Mouse (Mus musculus) testis, postnatal 10 days (tissue): ENCODE measurements at regions not wholly inside any gene's neighbourhood (a gene's known extent, or its start where the extent isn't known, plus 50 kb on each side); places are given as distances from the start of the nearest gene placed in this dataset.

Source experiments
- DNase-seq: peaks from one replicate; pipeline ENCODE4 v3.0.0; 2021; ENCODE audit warnings: low spot score

DNA sequence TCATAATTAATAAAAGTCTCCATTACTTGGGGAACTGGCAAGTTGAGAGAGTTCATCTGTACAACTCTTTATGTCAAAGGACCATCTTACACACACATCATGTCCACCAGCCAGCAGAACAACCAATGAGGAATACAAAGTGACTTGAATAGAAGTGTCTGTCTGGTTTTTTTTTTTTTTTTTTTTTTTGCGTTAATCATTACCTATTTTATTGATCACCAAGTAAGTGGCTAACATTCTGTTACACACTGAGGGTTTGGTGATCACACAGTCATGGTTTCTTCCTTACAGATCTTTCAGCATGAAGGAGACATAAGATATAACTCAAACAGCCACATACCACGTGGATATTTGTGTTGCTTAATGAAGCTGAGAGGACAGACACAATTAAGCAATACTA is 147.6 kb upstream of the Adamts3 start:
- no peak for DNase-seq

DNA sequence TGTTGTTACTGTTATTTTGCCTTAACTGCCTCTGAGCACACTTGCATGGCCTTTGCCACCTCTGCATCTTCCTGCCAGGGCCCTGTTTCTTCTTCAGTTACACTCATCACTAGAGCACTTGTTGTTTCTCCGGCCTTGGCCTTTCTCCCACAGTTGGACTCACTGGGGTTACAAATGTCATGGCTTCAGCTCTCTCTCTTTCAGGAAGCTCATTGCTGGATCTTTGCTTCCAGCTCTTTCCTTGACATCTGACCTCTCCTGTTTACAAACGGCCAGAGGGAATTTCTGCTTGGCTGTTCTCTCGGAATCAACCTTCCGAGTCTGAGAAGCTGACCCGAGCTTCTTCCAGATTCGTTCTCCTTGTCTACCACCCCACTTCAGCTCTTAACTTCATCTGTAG is 146.6 kb upstream of the Adamts3 start:
- DNase-seq: no peak

- DNase-seq: no peak
Measured at GRCm38 (mm10) chr5:90026835-90027753, 144.0 kb upstream of the Adamts3 start.

GRCm38 (mm10) chr5:90021447-90021846 is 138.3 kb upstream of the Adamts3 start:
- no peak for DNase-seq

- DNase-seq: no peak
Measured at GRCm38 (mm10) chr5:90000758-90001157, 117.6 kb upstream of the Adamts3 start.

- no peak for DNase-seq
Measured at GRCm38 (mm10) chr5:89991568-89991967, 108.4 kb upstream of the Adamts3 start.

DNA sequence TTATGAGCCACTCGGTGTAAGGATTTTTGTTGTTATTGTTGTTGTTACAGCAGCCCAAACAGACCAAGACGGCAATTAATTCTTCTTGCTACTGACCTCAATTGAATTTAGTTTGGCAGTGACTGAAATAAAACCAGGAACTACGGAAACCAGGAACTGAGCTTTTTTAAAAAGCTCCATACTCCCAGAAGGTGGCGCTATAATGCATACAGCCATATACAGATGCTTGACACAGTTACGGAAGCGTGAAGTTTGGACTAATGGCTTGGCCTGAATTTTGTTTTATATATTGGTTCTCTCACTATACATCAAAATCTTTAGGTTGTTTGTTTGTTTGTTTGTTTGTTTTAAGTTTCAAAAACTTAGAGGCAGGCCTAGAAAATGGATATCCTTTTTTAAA is 98.5 kb upstream of the Adamts3 start:
- DNase-seq: no peak

DNA sequence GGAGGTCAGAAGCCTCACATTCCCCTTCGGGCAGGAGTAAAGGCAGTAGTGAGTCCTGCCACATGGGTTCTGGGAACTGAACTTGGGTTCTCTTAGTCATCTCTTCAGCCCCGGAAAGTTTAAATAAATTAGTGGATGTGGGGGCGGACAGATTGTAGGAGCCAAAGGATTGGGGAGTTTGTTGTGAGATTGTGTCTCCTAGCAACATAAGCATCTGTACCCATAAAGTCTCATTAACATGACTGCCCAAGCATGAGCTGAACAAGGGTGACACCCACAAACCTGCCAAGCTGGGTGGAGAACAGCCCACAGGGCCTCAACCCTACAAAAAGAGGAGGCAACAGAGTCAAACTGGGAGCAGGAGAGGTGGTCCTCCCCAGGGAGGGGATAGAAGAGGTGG is 97.1 kb upstream of the Adamts3 start:
- DNase-seq: no peak

DNA sequence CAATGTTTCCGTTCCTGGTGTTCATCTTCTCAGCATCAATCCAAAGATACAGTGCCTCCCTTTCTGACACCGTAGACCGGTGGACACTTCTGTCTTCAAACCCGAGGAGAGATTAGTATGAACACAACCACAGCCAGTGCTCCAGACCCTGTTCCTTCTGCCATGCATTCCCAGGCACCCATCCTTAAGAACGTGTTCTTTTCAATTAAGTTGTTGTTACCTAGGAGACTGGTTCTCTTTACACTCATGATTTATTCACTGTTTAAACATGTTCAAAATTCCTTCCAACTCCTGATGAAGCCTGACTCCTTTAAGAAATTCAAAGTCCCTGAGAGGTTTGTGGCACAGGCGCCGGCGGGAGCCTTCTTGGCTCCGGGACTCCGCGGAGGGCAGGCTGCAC is 69.5 kb upstream of the Adamts3 start:
- DNase-seq: no peak

- DNase-seq: no peak
Measured at GRCm38 (mm10) chr5:89945660-89945925, 62.5 kb upstream of the Adamts3 start.

DNA sequence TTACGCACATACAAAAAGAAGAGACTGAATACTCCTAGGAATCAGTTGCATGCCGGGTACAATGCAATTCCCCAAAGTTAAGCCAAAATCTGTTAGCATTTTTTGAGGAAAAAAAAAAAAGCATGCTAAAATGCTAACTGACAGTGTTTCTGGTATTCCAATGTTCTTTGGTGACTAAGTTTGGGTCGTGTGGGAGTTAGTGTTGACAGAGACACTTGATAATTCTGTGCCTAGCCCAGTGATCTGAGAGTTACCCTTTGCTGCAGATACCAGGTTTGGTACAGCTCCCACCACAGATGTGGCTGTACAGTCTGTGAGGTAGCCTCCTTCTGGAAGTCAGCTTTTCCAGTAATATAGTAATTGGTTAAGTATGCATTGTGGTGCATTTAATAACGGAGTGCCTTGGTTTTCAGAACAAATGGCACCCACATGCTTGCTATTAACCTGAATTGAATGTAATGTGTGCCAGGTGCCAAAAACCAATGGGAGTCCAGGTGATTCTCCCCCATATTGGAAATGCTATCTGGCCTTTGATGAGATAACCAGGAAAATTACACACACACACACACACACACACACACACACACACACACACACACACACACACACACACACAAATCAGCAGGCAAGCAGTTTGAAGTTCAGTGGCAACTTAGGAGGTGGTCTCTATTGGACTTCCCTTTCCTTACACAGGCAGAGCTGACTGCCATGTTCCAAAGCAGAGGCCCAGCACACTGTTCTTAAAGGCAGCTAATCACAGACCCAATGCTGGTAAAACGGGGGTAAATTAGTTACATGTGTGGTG is 61.9 kb upstream of the Adamts3 start:
- DNase-seq: no peak

DNA sequence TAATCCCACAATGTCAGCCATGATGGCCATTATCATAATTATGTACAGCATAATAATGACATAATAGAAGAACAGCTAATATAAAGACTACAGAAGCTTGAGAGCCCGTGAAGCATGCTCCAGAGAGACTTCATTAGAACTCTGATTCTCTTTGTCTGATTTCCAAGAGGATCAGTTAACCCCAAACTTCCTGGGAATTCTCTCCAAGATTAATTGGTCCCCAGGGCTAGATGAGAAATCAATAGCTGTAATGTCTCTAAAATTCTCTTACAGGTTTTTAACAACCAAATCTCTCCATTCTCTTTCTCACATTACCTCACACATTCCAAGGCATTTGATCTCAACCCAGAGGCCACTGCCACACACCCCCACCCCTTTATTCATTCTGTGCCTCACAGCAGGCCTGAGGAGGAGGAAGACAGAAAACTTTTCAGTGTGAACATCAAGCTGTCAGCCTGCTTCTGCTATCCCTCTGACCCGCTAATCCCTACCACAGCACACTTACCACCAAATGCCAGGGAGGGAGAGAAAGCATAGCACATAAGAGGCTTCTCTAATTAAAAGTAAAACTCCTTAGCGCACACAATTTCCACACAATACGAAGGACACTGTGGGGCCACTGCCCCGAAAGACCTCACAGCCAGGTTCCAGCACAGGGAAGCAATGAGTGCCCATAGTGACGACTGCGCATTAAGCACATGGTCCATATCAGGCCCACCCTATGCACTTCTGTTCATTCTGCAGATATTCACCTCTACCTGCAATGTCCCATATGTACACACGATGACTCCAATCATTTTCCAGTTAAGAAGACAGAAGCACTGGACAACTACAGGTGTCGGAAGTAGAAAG is 60.4 kb upstream of the Adamts3 start:
- no peak for DNase-seq

GRCm38 (mm10) chr5:89942244-89942643 is 59.1 kb upstream of the Adamts3 start:
- DNase-seq: no peak

DNA sequence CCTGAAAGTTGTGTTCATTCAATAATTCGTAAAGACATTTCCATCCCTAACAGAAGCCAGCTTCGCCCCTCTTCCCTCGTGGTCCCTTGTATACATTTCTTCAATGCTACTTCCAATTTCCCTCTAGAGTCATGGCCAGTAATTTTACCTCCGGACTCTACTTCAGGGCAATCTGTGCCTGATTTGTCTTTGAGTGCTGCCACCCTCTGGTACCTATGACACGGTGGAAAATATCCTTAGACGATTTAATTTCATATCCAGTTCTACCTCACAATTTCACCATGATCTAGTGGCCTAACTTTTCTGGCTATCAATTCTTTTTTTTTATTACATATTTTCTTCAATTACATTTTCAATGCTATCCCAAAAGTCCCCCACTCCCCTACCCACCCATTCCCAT is 49.9 kb upstream of the Adamts3 start:
- DNase-seq: no peak
